Mouse (Mus musculus): Measurements from ENCODE around the gene Bcl2l2. TPM values are rescaled to one million over a fixed set of nuclear protein-coding genes. Genes with fewer than 3 reads are reported as not detected.

Gene Bcl2l2
- polyA plus RNA-seq, 1 experiment from 2014 or later: 3.2 TPM

GRCm38 (mm10) chr14:54936831-54937160, 53.6 kb downstream of the Bcl2l2 start:
- Histone ChIP-seq H3K9me3 (ENCODE audit: control insufficient read depth, low read length) (no peaks in the 10 kb centered on the region), H3K4me1 (replicated peaks; ENCODE audit: control insufficient read depth, insufficient read depth, low read length) (no peaks in the 10 kb centered on the region), H3K4me3 (ENCODE audit: low read depth, low read length) (no peak overlapping the region), H3K9ac (ENCODE audit: low read length) (no peak overlapping the region; the same call in 1 of the 2 replicates), H3K27me3 (ENCODE audit: control insufficient read depth, insufficient read depth, low read length) (no peaks in the 10 kb centered on the region), H3K4me2 (ENCODE audit: low read depth, low read length, severe bottlenecking) (no peak overlapping the region), H3K27ac (ENCODE audit: low read depth, low read length) (no peak overlapping the region), H3K36me3 (ENCODE audit: control insufficient read depth, insufficient read depth, low read length) (no peaks in the 10 kb centered on the region)
- 71% methylated on average over 6 of the region's 6 CpGs for WGBS
- DNase-seq (ENCODE audit: low spot score) (no peak), ATAC-seq (replicated peaks; ENCODE audit: low FRiP score) (no peak)

GRCm38 (mm10) chr14:54937361-54938182, 54.4 kb downstream of the Bcl2l2 start:
- 85% methylated on average over 16 of the region's 16 CpGs for WGBS
- Histone ChIP-seq H3K9me3 (ENCODE audit: control insufficient read depth, low read length) (no peaks in the 10 kb centered on the region), H3K27me3 (ENCODE audit: control insufficient read depth, insufficient read depth, low read length) (no peaks in the 10 kb centered on the region), H3K4me2 (ENCODE audit: low read depth, low read length, severe bottlenecking) (no peak overlapping the region), H3K4me3 (ENCODE audit: low read depth, low read length) (no peak overlapping the region), H3K27ac (ENCODE audit: low read depth, low read length) (no peak overlapping the region), H3K9ac (ENCODE audit: low read length) (no peak overlapping the region), H3K4me1 (replicated peaks; ENCODE audit: control insufficient read depth, insufficient read depth, low read length) (no peaks in the 10 kb centered on the region), H3K36me3 (ENCODE audit: control insufficient read depth, insufficient read depth, low read length) (no peaks in the 10 kb centered on the region)
- DNase-seq (ENCODE audit: low spot score) (no peak), ATAC-seq (replicated peaks; ENCODE audit: low FRiP score) (no peak)

Other genes starting within 250 kb of the Bcl2l2 start
- gene Gm17606, start 242.4 kb upstream of the Bcl2l2 start, polyA plus RNA-seq (2014; fragmentation: Nextera tagmentation; extraction: Ambion mirVana): not detected in 2 replicates
- 10.5 and 12.3 TPM in 2 replicates for gene Cdh24, start 242.0 kb upstream of the Bcl2l2 start, polyA plus RNA-seq (2014; fragmentation: Nextera tagmentation; extraction: Ambion mirVana)
- 89.9 and 94.4 TPM in 2 replicates for gene 1700123O20Rik, start 197.2 kb upstream of the Bcl2l2 start, polyA plus RNA-seq (2014; fragmentation: Nextera tagmentation; extraction: Ambion mirVana)
- 150 and 160 TPM in 2 replicates for gene Acin1, start 196.4 kb upstream of the Bcl2l2 start, polyA plus RNA-seq (2014; fragmentation: Nextera tagmentation; extraction: Ambion mirVana)
- gene Gm29776, start 184.5 kb upstream of the Bcl2l2 start, polyA plus RNA-seq (2014; fragmentation: Nextera tagmentation; extraction: Ambion mirVana): 0.17 and 0.23 TPM in 2 replicates
- gene Cebpe, start 171.2 kb upstream of the Bcl2l2 start, polyA plus RNA-seq (2014; fragmentation: Nextera tagmentation; extraction: Ambion mirVana): not detected in 2 replicates
- 1.5 and 2.1 TPM in 2 replicates for gene Slc7a8, start 101.4 kb upstream of the Bcl2l2 start, polyA plus RNA-seq (2014; fragmentation: Nextera tagmentation; extraction: Ambion mirVana)
- not detected in 2 replicates for gene Rnf212b, start 69.2 kb upstream of the Bcl2l2 start, polyA plus RNA-seq (2014; fragmentation: Nextera tagmentation; extraction: Ambion mirVana)
- gene Homez, start 12.4 kb upstream of the Bcl2l2 start, polyA plus RNA-seq (2014; fragmentation: Nextera tagmentation; extraction: Ambion mirVana): 15.7 and 16.1 TPM in 2 replicates
- 0.69 and 1.4 TPM in 2 replicates for gene Ppp1r3e, start 5.8 kb upstream of the Bcl2l2 start, polyA plus RNA-seq (2014; fragmentation: Nextera tagmentation; extraction: Ambion mirVana)
- not detected in 2 replicates for gene Gm20521, start 64 bp downstream of the Bcl2l2 start, polyA plus RNA-seq (2014; fragmentation: Nextera tagmentation; extraction: Ambion mirVana)
- 182 and 221 TPM in 2 replicates for gene Pabpn1, start 9.1 kb downstream of the Bcl2l2 start, polyA plus RNA-seq (2014; fragmentation: Nextera tagmentation; extraction: Ambion mirVana)
- gene Slc22a17, start 29.8 kb downstream of the Bcl2l2 start, polyA plus RNA-seq (2014; fragmentation: Nextera tagmentation; extraction: Ambion mirVana): 44.4 and 51.8 TPM in 2 replicates
- gene Efs, start 42.7 kb downstream of the Bcl2l2 start, polyA plus RNA-seq (2014; fragmentation: Nextera tagmentation; extraction: Ambion mirVana): 39.4 and 41.8 TPM in 2 replicates
- not detected in 2 replicates for gene Il25, start 49.3 kb downstream of the Bcl2l2 start, polyA plus RNA-seq (2014; fragmentation: Nextera tagmentation; extraction: Ambion mirVana)
- gene Cmtm5, start 52.9 kb downstream of the Bcl2l2 start, polyA plus RNA-seq (2014; fragmentation: Nextera tagmentation; extraction: Ambion mirVana): 0.69 TPM in 1 of 2 replicates, not detected in the other
- gene Myh6, start 83.5 kb downstream of the Bcl2l2 start, polyA plus RNA-seq (2014; fragmentation: Nextera tagmentation; extraction: Ambion mirVana): 0.32 TPM in 1 of 2 replicates, not detected in the other
- not detected in 2 replicates for gene Gm17428, start 93.6 kb downstream of the Bcl2l2 start, polyA plus RNA-seq (2014; fragmentation: Nextera tagmentation; extraction: Ambion mirVana)
- gene Myh7, start 111.2 kb downstream of the Bcl2l2 start, polyA plus RNA-seq (2014; fragmentation: Nextera tagmentation; extraction: Ambion mirVana): 0.11 and 0.52 TPM in 2 replicates
- gene Ngdn, start 132.1 kb downstream of the Bcl2l2 start, polyA plus RNA-seq (2014; fragmentation: Nextera tagmentation; extraction: Ambion mirVana): 94.1 and 95.8 TPM in 2 replicates
- 15.9 TPM in 2 replicates for gene Zfhx2, start 208.9 kb downstream of the Bcl2l2 start, polyA plus RNA-seq (2014; fragmentation: Nextera tagmentation; extraction: Ambion mirVana)
- gene Thtpa, start 211.4 kb downstream of the Bcl2l2 start, polyA plus RNA-seq (2014; fragmentation: Nextera tagmentation; extraction: Ambion mirVana): 28.6 and 31.1 TPM in 2 replicates
- gene Ap1g2, start 223.2 kb downstream of the Bcl2l2 start, polyA plus RNA-seq (2014; fragmentation: Nextera tagmentation; extraction: Ambion mirVana): 13.9 and 14.8 TPM in 2 replicates
- gene Jph4, start 233.6 kb downstream of the Bcl2l2 start, polyA plus RNA-seq (2014; fragmentation: Nextera tagmentation; extraction: Ambion mirVana): 2.9 and 3.7 TPM in 2 replicates

Data from forebrain, embryonic 11.5 days (tissue).